Mouse (Mus musculus): ENCODE results near the gene Ppp1r2. TPM values are rescaled to one million over a fixed set of nuclear protein-coding genes. Genes with fewer than 3 reads are reported as not detected.

The Ppp1r2 gene
- polyA plus RNA-seq, 2 experiments: 40.5 to 77.7 TPM

GRCm38 (mm10) chr16:31209911-31210310 lies 65.2 kb downstream of the Ppp1r2 start:
- TF ChIP-seq POLR2A (IDR thresholded peaks at IDR 0.05; ENCODE audit: borderline replicate concordance, extremely low read depth, insufficient read depth, insufficient read length): no peak
- Histone ChIP-seq H3K36me3 (ENCODE audit: control insufficient read depth, insufficient read depth, low read length) (no peaks in the 10 kb centered on the region), H3K9me3 (ENCODE audit: control insufficient read depth, low read length) (no peaks in the 10 kb centered on the region), H3K4me2 (replicated peaks; ENCODE audit: low read depth, low read length, severe bottlenecking) (no peak overlapping the region), H3K27me3 (ENCODE audit: control insufficient read depth, insufficient read depth, low read length) (no peaks in the 10 kb centered on the region), H3K4me3 (replicated peaks; ENCODE audit: low read length) (no peak overlapping the region), H3K9ac (ENCODE audit: low read depth, low read length, severe bottlenecking) (no peak overlapping the region), H3K4me1 (ENCODE audit: control insufficient read depth, insufficient read depth, low read length) (no peaks in the 10 kb centered on the region), H3K27ac (replicated peaks; ENCODE audit: low read depth, low read length) (no peak overlapping the region)
- ATAC-seq (ENCODE audit: low FRiP score, low read depth): no peak
- 71% methylated on average over 5 of the region's 5 CpGs for WGBS
- no peak for DNase-seq (ENCODE audit: low spot score)

- WGBS: 77% methylated on average over 5 of the region's 7 CpGs
- Histone ChIP-seq H3K27me3 (ENCODE audit: control insufficient read depth, insufficient read depth, low read length) (no peaks in the 10 kb centered on the region), H3K4me1 (ENCODE audit: control insufficient read depth, insufficient read depth, low read length) (no peaks in the 10 kb centered on the region), H3K9me3 (ENCODE audit: control insufficient read depth, low read length) (no peaks in the 10 kb centered on the region), H3K36me3 (ENCODE audit: control insufficient read depth, insufficient read depth, low read length) (no peaks in the 10 kb centered on the region), H3K4me3 (replicated peaks; ENCODE audit: low read length) (no peak overlapping the region), H3K9ac (ENCODE audit: low read depth, low read length, severe bottlenecking) (no peak overlapping the region), H3K27ac (replicated peaks; ENCODE audit: low read depth, low read length) (no peak overlapping the region), H3K4me2 (replicated peaks; ENCODE audit: low read depth, low read length, severe bottlenecking) (no peak overlapping the region)
- no peak for DNase-seq (ENCODE audit: low spot score)
- no peak for TF ChIP-seq POLR2A (IDR thresholded peaks at IDR 0.05; ENCODE audit: borderline replicate concordance, extremely low read depth, insufficient read depth, insufficient read length)
- no peak for ATAC-seq (ENCODE audit: low FRiP score, low read depth)
Measured at GRCm38 (mm10) chr16:31205726-31206125, 69.4 kb downstream of the Ppp1r2 start.

DNA sequence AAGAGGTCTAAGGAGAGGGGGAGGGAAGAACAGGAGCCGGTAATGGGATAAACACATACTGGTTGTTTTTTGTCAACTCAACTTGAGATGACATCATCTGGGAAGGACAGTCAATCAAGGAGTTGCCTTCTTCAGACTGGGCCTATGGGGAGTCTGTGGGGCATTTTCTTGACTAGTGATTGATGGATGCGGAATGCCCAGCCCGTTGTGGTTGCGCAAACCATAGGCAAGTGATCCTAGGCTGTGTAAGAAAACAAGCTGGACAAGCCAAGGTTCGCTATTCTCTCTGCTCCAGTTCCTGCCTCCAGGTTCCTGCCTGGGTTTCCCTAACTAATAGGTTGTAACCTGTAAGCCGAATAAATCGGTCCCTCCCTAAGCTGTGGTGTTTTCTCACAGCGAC lies 69.9 kb downstream of the Ppp1r2 start:
- DNase-seq (ENCODE audit: low spot score) (no peak), ATAC-seq (ENCODE audit: low FRiP score, low read depth) (no peak)
- no peak overlapping the region for H3K4me2 ChIP-seq (replicated peaks; ENCODE audit: low read depth, low read length, severe bottlenecking)
- H3K27ac ChIP-seq (replicated peaks; ENCODE audit: low read depth, low read length): no peak overlapping the region
- H3K9me3 ChIP-seq (ENCODE audit: control insufficient read depth, low read length): no peaks in the 10 kb centered on the region
- no peaks in the 10 kb centered on the region for H3K27me3 ChIP-seq (ENCODE audit: control insufficient read depth, insufficient read depth, low read length)
- H3K4me3 ChIP-seq (replicated peaks; ENCODE audit: low read length): no peak overlapping the region
- H3K9ac ChIP-seq (ENCODE audit: low read depth, low read length, severe bottlenecking): no peak overlapping the region
- H3K36me3 ChIP-seq (ENCODE audit: control insufficient read depth, insufficient read depth, low read length): no peaks in the 10 kb centered on the region
- H3K4me1 ChIP-seq (ENCODE audit: control insufficient read depth, insufficient read depth, low read length): no peaks in the 10 kb centered on the region
- WGBS: 87% methylated on average over 8 of the region's 8 CpGs
- no peak for TF ChIP-seq POLR2A (IDR thresholded peaks at IDR 0.05; ENCODE audit: borderline replicate concordance, extremely low read depth, insufficient read depth, insufficient read length)

DNA sequence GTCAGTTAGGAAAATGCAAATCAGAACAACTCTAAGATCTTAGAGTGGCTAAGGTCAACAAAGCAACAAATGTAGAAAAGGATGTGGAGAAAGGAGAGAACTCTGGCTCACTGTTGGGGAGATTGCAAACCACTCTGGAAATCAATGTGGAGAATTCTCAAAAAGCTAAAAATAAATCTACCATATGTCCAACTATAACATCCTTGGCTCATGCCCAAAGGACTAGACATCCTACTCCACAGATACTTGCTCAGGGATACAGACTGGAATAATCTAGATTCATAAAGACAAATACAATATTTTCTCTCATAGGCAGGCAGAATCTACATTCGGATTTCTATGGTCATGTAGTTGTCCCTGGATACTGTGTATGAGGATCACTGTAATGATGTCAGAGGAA lies 70.9 kb downstream of the Ppp1r2 start:
- H3K4me2 ChIP-seq (replicated peaks; ENCODE audit: low read depth, low read length, severe bottlenecking): no peak overlapping the region
- WGBS: 71% methylated on average over 1 of the region's 1 CpGs
- no peak overlapping the region for H3K27ac ChIP-seq (replicated peaks; ENCODE audit: low read depth, low read length)
- ATAC-seq (ENCODE audit: low FRiP score, low read depth) (no peak), DNase-seq (ENCODE audit: low spot score) (no peak)
- no peaks in the 10 kb centered on the region for H3K9me3 ChIP-seq (ENCODE audit: control insufficient read depth, low read length)
- H3K27me3 ChIP-seq (ENCODE audit: control insufficient read depth, insufficient read depth, low read length): no peaks in the 10 kb centered on the region
- H3K4me3 ChIP-seq (replicated peaks; ENCODE audit: low read length): no peak overlapping the region
- no peaks in the 10 kb centered on the region for H3K36me3 ChIP-seq (ENCODE audit: control insufficient read depth, insufficient read depth, low read length)
- no peak overlapping the region for H3K9ac ChIP-seq (ENCODE audit: low read depth, low read length, severe bottlenecking)
- TF ChIP-seq POLR2A (IDR thresholded peaks at IDR 0.05; ENCODE audit: borderline replicate concordance, extremely low read depth, insufficient read depth, insufficient read length): no peak
- 0 out of 2 replicates have a peak, but pooled peaks cover 2% of the 10 kb centered on the region for H3K4me1 ChIP-seq (ENCODE audit: control insufficient read depth, insufficient read depth, low read length)

DNA sequence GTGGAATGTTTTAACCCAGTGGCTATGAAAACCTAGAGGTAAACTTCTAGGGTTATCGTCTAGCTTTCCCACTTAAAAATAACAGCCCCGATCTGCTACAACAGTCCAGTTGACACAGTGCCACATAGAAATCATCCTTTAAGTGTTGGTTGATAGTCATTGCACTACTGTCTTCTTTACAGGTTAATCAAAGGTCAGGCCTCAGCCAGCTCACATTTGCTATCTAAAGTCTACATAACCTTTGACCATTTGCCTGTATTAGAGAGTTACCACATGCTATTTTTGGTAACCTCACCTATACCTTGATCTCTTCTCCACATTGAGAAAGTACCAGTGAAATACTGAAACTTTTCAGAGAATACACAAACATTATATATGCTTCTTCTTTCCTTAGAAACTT lies 73.4 kb downstream of the Ppp1r2 start:
- no peaks in the 10 kb centered on the region for H3K9me3 ChIP-seq (ENCODE audit: control insufficient read depth, low read length)
- H3K36me3 ChIP-seq (ENCODE audit: control insufficient read depth, insufficient read depth, low read length): no peaks in the 10 kb centered on the region
- peak overlapping the region; percentile 39; the same call in 1 of the 2 replicates for H3K27ac ChIP-seq (replicated peaks; ENCODE audit: low read depth, low read length)
- no peak for DNase-seq (ENCODE audit: low spot score)
- H3K4me2 ChIP-seq (replicated peaks; ENCODE audit: low read depth, low read length, severe bottlenecking): peak overlapping the region; percentile 77
- no peak overlapping the region for H3K9ac ChIP-seq (ENCODE audit: low read depth, low read length, severe bottlenecking)
- ATAC-seq (ENCODE audit: low FRiP score, low read depth): no peak
- H3K4me3 ChIP-seq (replicated peaks; ENCODE audit: low read length): peak overlapping the region; percentile 98; the same call in 1 of the 2 replicates
- WGBS: 79% methylated on average over 2 of the region's 2 CpGs
- peaks cover 7% of the 10 kb centered on the region for H3K4me1 ChIP-seq (ENCODE audit: control insufficient read depth, insufficient read depth, low read length)
- H3K27me3 ChIP-seq (ENCODE audit: control insufficient read depth, insufficient read depth, low read length): no peaks in the 10 kb centered on the region
- TF ChIP-seq POLR2A (IDR thresholded peaks at IDR 0.05; ENCODE audit: borderline replicate concordance, extremely low read depth, insufficient read depth, insufficient read length): no peak

Small RNA genes lying within 50 kb of the gene (microRNA-seq; reads per million reads assigned to microRNA genes)
- not detected for gene Gm27415

Other genes starting within 250 kb of the Ppp1r2 start
- gene Xxylt1, start 193.8 kb downstream of the Ppp1r2 start, polyA plus RNA-seq (2012; rRNA removed): 20.0 and 31.3 TPM in 2 replicates
- 23.8 and 24.5 TPM in 2 replicates for gene Xxylt1, start 193.8 kb downstream of the Ppp1r2 start, polyA plus RNA-seq (2014; fragmentation: Nextera tagmentation; extraction: Ambion mirVana)
- 24.8 and 26.1 TPM in 2 replicates for gene Acap2, start 74.0 kb downstream of the Ppp1r2 start, polyA plus RNA-seq (2012; rRNA removed)
- gene Acap2, start 74.0 kb downstream of the Ppp1r2 start, polyA plus RNA-seq (2014; fragmentation: Nextera tagmentation; extraction: Ambion mirVana): 24.9 and 28.0 TPM in 2 replicates
- 29.4 and 40.8 TPM in 2 replicates for gene Apod, start 39.5 kb upstream of the Ppp1r2 start, polyA plus RNA-seq (2012; rRNA removed)
- 69.9 and 76.8 TPM in 2 replicates for gene Apod, start 39.5 kb upstream of the Ppp1r2 start, polyA plus RNA-seq (2014; fragmentation: Nextera tagmentation; extraction: Ambion mirVana)
- gene Bdh1, start 147.0 kb upstream of the Ppp1r2 start, polyA plus RNA-seq (2012; rRNA removed): 39.1 and 43.9 TPM in 2 replicates
- gene Bdh1, start 147.0 kb upstream of the Ppp1r2 start, polyA plus RNA-seq (2014; fragmentation: Nextera tagmentation; extraction: Ambion mirVana): 27.2 and 28.5 TPM in 2 replicates

Measured in limb, embryonic 14.5 days (tissue).